Comparison of ENCODE assay signal across 16 mouse cellular contexts in genomic region chr17:47333409-47333808, GRCm38 (mm10). TPM values are rescaled to one million over a fixed set of nuclear protein-coding genes. Genes with fewer than 3 reads are reported as not detected.
DNase-seq lines count a peak whose midpoint lies in the region; ATAC-seq and TF ChIP-seq lines count a peak whose summit lies in the region.
"Had no signal": no experiment of that assay in that cellular context is flagged by ENCODE, and none has a peak within 500 bp of the region (broad histone marks: within the 10 kb centered on the region; RNA-seq: fewer than 3 reads in every experiment).

No protein-coding gene starts in this region.

- peak overlapping the region; percentile 23; the same call in 1 of the 2 replicates for H3K27ac ChIP-seq in hindbrain, embryonic 16.5 days (ENCODE audit: low read depth, low read length)
- no peak overlapping the region for H3K27ac ChIP-seq in hindbrain, embryonic 12.5 days
- no peak overlapping the region for H3K27ac ChIP-seq in forebrain, embryonic 15.5 days (replicated peaks)
- H3K27ac ChIP-seq in midbrain, postnatal 0 days (ENCODE audit: low read depth, low read length) = no peak overlapping the region
- H3K27ac ChIP-seq: heart, adult 2 months; kidney, embryonic 15.5 days; layer of hippocampus, adult 2 months had no signal

- H3K4me1 ChIP-seq in hindbrain, embryonic 16.5 days (ENCODE audit: control insufficient read depth, insufficient read depth, low read depth, low read length) = peaks cover 6% of the 10 kb centered on the region
- H3K4me1 ChIP-seq in hindbrain, embryonic 12.5 days = 0 out of 2 replicates have a peak, but pooled peaks cover 2% of the 10 kb centered on the region
- peaks cover 17% of the 10 kb centered on the region for H3K4me1 ChIP-seq in forebrain, embryonic 15.5 days
- H3K4me1 ChIP-seq in midbrain, postnatal 0 days (ENCODE audit: insufficient read depth, low read length) = no peaks in the 10 kb centered on the region

- H3K9ac ChIP-seq in hindbrain, embryonic 16.5 days (ENCODE audit: low read depth, low read length) = no peak overlapping the region
- no peak overlapping the region for H3K9ac ChIP-seq in hindbrain, embryonic 12.5 days
- no peak overlapping the region for H3K9ac ChIP-seq in forebrain, embryonic 15.5 days (replicated peaks)
- no peak overlapping the region for H3K9ac ChIP-seq in midbrain, postnatal 0 days (replicated peaks; ENCODE audit: low read length, poor library complexity, severe bottlenecking)
- H3K9ac ChIP-seq: kidney, embryonic 15.5 days had no signal

- H3K9me3 ChIP-seq in hindbrain, embryonic 16.5 days (ENCODE audit: control insufficient read depth, low read length) = no peaks in the 10 kb centered on the region
- no peaks in the 10 kb centered on the region for H3K9me3 ChIP-seq in hindbrain, embryonic 12.5 days (replicated peaks)
- no peaks in the 10 kb centered on the region for H3K9me3 ChIP-seq in forebrain, embryonic 15.5 days
- no peaks in the 10 kb centered on the region for H3K9me3 ChIP-seq in midbrain, postnatal 0 days (ENCODE audit: low read length)
- H3K9me3 ChIP-seq: kidney, embryonic 15.5 days had no signal

- H3K4me2 ChIP-seq in hindbrain, embryonic 16.5 days (ENCODE audit: low read length) = no peak overlapping the region
- no peak overlapping the region for H3K4me2 ChIP-seq in hindbrain, embryonic 12.5 days (replicated peaks)
- H3K4me2 ChIP-seq in forebrain, embryonic 15.5 days (replicated peaks) = no peak overlapping the region
- no peak overlapping the region for H3K4me2 ChIP-seq in midbrain, postnatal 0 days (ENCODE audit: low read depth, low read length, poor library complexity, severe bottlenecking)
- H3K4me2 ChIP-seq: kidney, embryonic 15.5 days had no signal

- WGBS in hindbrain, embryonic 16.5 days = 22% methylated on average over 2 of the region's 2 CpGs
- WGBS in hindbrain, embryonic 12.5 days = 53% methylated on average over 2 of the region's 2 CpGs
- WGBS in forebrain, embryonic 15.5 days = 1% methylated on average over 2 of the region's 2 CpGs
- WGBS in midbrain, postnatal 0 days = 12% methylated on average over 2 of the region's 2 CpGs

- no peak overlapping the region for H3K4me3 ChIP-seq in hindbrain, embryonic 16.5 days (ENCODE audit: low read length)
- no peak overlapping the region for H3K4me3 ChIP-seq in hindbrain, embryonic 12.5 days
- H3K4me3 ChIP-seq in forebrain, embryonic 15.5 days = no peak overlapping the region
- no peak overlapping the region for H3K4me3 ChIP-seq in midbrain, postnatal 0 days (ENCODE audit: low read depth, low read length)
- H3K4me3 ChIP-seq: heart, adult 2 months; kidney, embryonic 15.5 days; layer of hippocampus, adult 2 months had no signal

- TF ChIP-seq CTCF in midbrain, postnatal 0 days (IDR thresholded peaks at IDR 0.05) = no peak

- peak; percentile 48 for ATAC-seq in hindbrain, embryonic 16.5 days
- ATAC-seq in hindbrain, embryonic 12.5 days (ENCODE audit: low FRiP score) = no peak
- ATAC-seq in forebrain, embryonic 15.5 days (replicated peaks) = peak; percentile 73; the same call in 1 of the 2 replicates
- no peak for ATAC-seq in midbrain, postnatal 0 days (ENCODE audit: low FRiP score)

- DNase-seq in embryo, embryonic 10.5 days (ENCODE audit: low spot score) = peak; percentile 46
- DNase-seq in midbrain, postnatal 0 days (ENCODE audit: low spot score) = peak; percentile 28
- no peak for DNase-seq in layer of hippocampus, adult 11-12 months (ENCODE audit: low spot score)
- DNase-seq in layer of hippocampus, postnatal 25 days (ENCODE audit: extremely low spot score in 1 of 2, low spot score in 1 of 2) = no peak
- DNase-seq in lung, postnatal 36 days = no peak
- DNase-seq: B cell, adult 2 months; cerebellum, adult 11-12 months; heart, adult 2 months; lung, adult 2 months; right cerebral cortex, postnatal 4 days had no signal

- H3K27me3 ChIP-seq in hindbrain, embryonic 16.5 days (replicated peaks; ENCODE audit: control insufficient read depth, insufficient read depth, low read length) = no peaks in the 10 kb centered on the region
- H3K27me3 ChIP-seq in hindbrain, embryonic 12.5 days = no peaks in the 10 kb centered on the region
- H3K27me3 ChIP-seq in forebrain, embryonic 15.5 days = no peaks in the 10 kb centered on the region
- H3K27me3 ChIP-seq in midbrain, postnatal 0 days (ENCODE audit: insufficient read depth, low read length) = no peaks in the 10 kb centered on the region
- H3K27me3 ChIP-seq: kidney, embryonic 15.5 days had no signal

- H3K36me3 ChIP-seq in hindbrain, embryonic 16.5 days (ENCODE audit: control insufficient read depth, insufficient read depth, low read length) = peaks cover 18% of the 10 kb centered on the region
- peaks cover 56% of the 10 kb centered on the region for H3K36me3 ChIP-seq in hindbrain, embryonic 12.5 days
- peaks cover 27% of the 10 kb centered on the region for H3K36me3 ChIP-seq in forebrain, embryonic 15.5 days
- H3K36me3 ChIP-seq in midbrain, postnatal 0 days (ENCODE audit: insufficient read depth, low read length) = peaks cover 43% of the 10 kb centered on the region

RNA-seq across cellular contexts. Expression of gene Mrps10, which starts 35.3 kb away (rescaled TPM):
- polyA plus RNA-seq in hindbrain, embryonic 16.5 days (2015; fragmentation: Nextera tagmentation; extraction: Ambion mirVana) = 67.0 and 72.1 TPM in 2 replicates
- polyA plus RNA-seq in hindbrain, embryonic 12.5 days (2016; fragmentation: Nextera tagmentation; extraction: Ambion mirVana) = 64.3 and 69.3 TPM in 2 replicates
- polyA plus RNA-seq in forebrain, embryonic 15.5 days (2015; fragmentation: Nextera tagmentation; extraction: Ambion mirVana) = 73.7 and 75.9 TPM in 2 replicates
- 28.4 and 33.3 TPM in 2 replicates for total RNA-seq in midbrain, postnatal 0 days (2014; rRNA removed)
- 70.1 and 79.4 TPM in 2 replicates for polyA plus RNA-seq in midbrain, postnatal 0 days (2015; fragmentation: Nextera tagmentation; extraction: Ambion mirVana)
- total RNA-seq in layer of hippocampus, postnatal 25 days (2021) = 10 to 100 TPM; 26.4 to 32.5 TPM

RNA-seq across cellular contexts. Expression of gene Guca1b, which starts 51.8 kb away (rescaled TPM):
- polyA plus RNA-seq in hindbrain, embryonic 16.5 days (2015; fragmentation: Nextera tagmentation; extraction: Ambion mirVana) = 0.45 and 0.81 TPM in 2 replicates
- 0.59 and 0.93 TPM in 2 replicates for polyA plus RNA-seq in hindbrain, embryonic 12.5 days (2016; fragmentation: Nextera tagmentation; extraction: Ambion mirVana)
- 0.33 and 0.39 TPM in 2 replicates for polyA plus RNA-seq in forebrain, embryonic 15.5 days (2015; fragmentation: Nextera tagmentation; extraction: Ambion mirVana)
- 0.52 TPM in 1 of 2 replicates, not detected in the other for total RNA-seq in midbrain, postnatal 0 days (2014; rRNA removed)
- 0.31 and 0.33 TPM in 2 replicates for polyA plus RNA-seq in midbrain, postnatal 0 days (2015; fragmentation: Nextera tagmentation; extraction: Ambion mirVana)
- 1 to 10 TPM in 1 of 2 experiments, under 1 TPM in 1; 0.98 to 1.0 TPM for total RNA-seq in layer of hippocampus, postnatal 25 days (2021)
- total RNA-seq: liver, adult 2 months had no signal

Comparison
In these comparisons a context has a peak if more than half of its experiments do, and no peak if none do; other contexts are left out.
1. ATAC-seq: peak in hindbrain, embryonic 16.5 days (single experiment) and forebrain, embryonic 15.5 days (single experiment); none in hindbrain, embryonic 12.5 days (single experiment) and midbrain, postnatal 0 days (single experiment).
2. DNase-seq: peak in embryo, embryonic 10.5 days (single experiment) and midbrain, postnatal 0 days (single experiment); none in layer of hippocampus, adult 11-12 months (single experiment), layer of hippocampus, postnatal 25 days (0 of 2) and lung, postnatal 36 days (single experiment).